Mouse (Mus musculus) CH12.LX (cell line): ENCODE data around the gene Atad1. TPM values are rescaled to one million over a fixed set of nuclear protein-coding genes. Genes with fewer than 3 reads are reported as not detected.
A peak's percentile ranks its signal among the peaks of the same experiment; 100 is the strongest.

Source experiments
- DNase-seq: peaks from one replicate; pipeline ENCODE4 v3.0.0-alpha.2; 2013; ENCODE audit errors: extremely low read depth
- H3K27ac ChIP-seq: 2 replicates; pipeline ENCODE4 v1.5.1; 2012; ENCODE audit warnings: low read depth, mild to moderate bottlenecking, control low read depth, moderate library complexity; ENCODE audit not compliant: insufficient read depth
- H3K27me3 ChIP-seq: replicated peaks from 2 replicates; pipeline ENCODE3; 2012; ENCODE audit warnings: inconsistent platforms
- H3K36me3 ChIP-seq, 2 experiments: replicated peaks in 1 of 2; 2 replicates each; pipeline versions ENCODE3 to v1.6.1; 2012; ENCODE audit warnings: inconsistent platforms in 1 of 2, low read length in 1 of 2, mild to moderate bottlenecking in 1 of 2, mixed read lengths in 1 of 2, moderate library complexity in 1 of 2; ENCODE audit not compliant: control insufficient read depth in 1 of 2, insufficient read depth in 1 of 2
- H3K4me1 ChIP-seq, 2 experiments: 2 replicates each; pipeline ENCODE4 v1.6.1; 2012; ENCODE audit warnings: inconsistent platforms in 1 of 2, moderate library complexity in 1 of 2; ENCODE audit not compliant: insufficient read depth in 2 of 2, control insufficient read depth in 1 of 2
- H3K4me2 ChIP-seq: 2 replicates; pipeline ENCODE4 v1.6.1; 2012; ENCODE audit warnings: low read depth, mild to moderate bottlenecking, control low read depth; ENCODE audit not compliant: poor library complexity, insufficient read depth, severe bottlenecking
- H3K4me3 ChIP-seq, 3 experiments: fragments of 150-350 bp in 1 of 3; sonication (generic) in 1 of 3; replicated peaks in 1 of 3; 2 replicates each; pipeline versions ENCODE3 to v1.5.1; 2011 to 2012; ENCODE audit warnings: low read depth in 2 of 3, low read length in 2 of 3, mild to moderate bottlenecking in 2 of 3, moderate library complexity in 2 of 3, control low read depth in 1 of 3, improper control_type of control experiment in 1 of 3, inconsistent platforms in 1 of 3, mixed read lengths in 1 of 3; ENCODE audit not compliant: poor library complexity in 1 of 3
- H3K79me2 ChIP-seq: replicated peaks from 2 replicates; pipeline ENCODE4 v1.6.1; 2012; ENCODE audit warnings: mild to moderate bottlenecking, moderate library complexity; ENCODE audit not compliant: control insufficient read depth, poor library complexity, insufficient read depth, severe bottlenecking; ENCODE audit errors: extremely low read depth
- H3K9ac ChIP-seq: 2 replicates; pipeline ENCODE4 v1.6.1; 2012; ENCODE audit warnings: low read depth, mild to moderate bottlenecking, control low read depth, moderate library complexity; ENCODE audit not compliant: insufficient read depth
- H3K9me3 ChIP-seq: replicated peaks from 2 replicates; pipeline ENCODE3; 2012; ENCODE audit warnings: low read length, inconsistent platforms, mixed read lengths
- BHLHE40 ChIP-seq: IDR thresholded peaks from 2 replicates; pipeline ENCODE4 v1.6.1; 2011; ENCODE audit warnings: mild to moderate bottlenecking, low read depth, low read length, improper control_type of control experiment
- CHD2 ChIP-seq: IDR thresholded peaks from 2 replicates; pipeline ENCODE4 v1.6.1; 2011; ENCODE audit warnings: low read length, improper control_type of control experiment
- CTCF ChIP-seq, 2 experiments: IDR thresholded peaks in 1 of 2; conservative IDR thresholded peaks in 1 of 2; 2 replicates each; pipeline ENCODE4 v1.5.1; 2011 to 2012; ENCODE audit warnings: low read depth in 2 of 2, low read length in 2 of 2, improper control_type of control experiment in 1 of 2, inconsistent platforms in 1 of 2, mild to moderate bottlenecking in 1 of 2, moderate library complexity in 1 of 2
- E2F4 ChIP-seq: IDR thresholded peaks from 2 replicates; pipeline ENCODE4 v1.6.1; 2011; ENCODE audit warnings: low read depth, low read length, improper control_type of control experiment; ENCODE audit not compliant: insufficient replicate concordance
- EP300 ChIP-seq: IDR thresholded peaks from 2 replicates; pipeline ENCODE4 v1.6.1; 2011; ENCODE audit warnings: low read length, improper control_type of control experiment
- IRF4 ChIP-seq: IDR thresholded peaks from 2 replicates; pipeline ENCODE4 v1.6.1; 2014; ENCODE audit warnings: low read depth, mild to moderate bottlenecking, inconsistent platforms, low read length, improper control_type of control experiment
- JUND ChIP-seq: conservative IDR thresholded peaks from 2 replicates; pipeline ENCODE4 v1.6.1; 2011; ENCODE audit warnings: low read depth, low read length, improper control_type of control experiment
- KAT2A ChIP-seq: IDR thresholded peaks from 2 replicates; pipeline ENCODE4 v1.6.1; 2012; ENCODE audit warnings: low read length, improper control_type of control experiment, inconsistent platforms; ENCODE audit not compliant: insufficient replicate concordance
- MAFK ChIP-seq: IDR thresholded peaks from 2 replicates; pipeline ENCODE4 v1.6.1; 2011; ENCODE audit warnings: low read length, improper control_type of control experiment; ENCODE audit not compliant: insufficient replicate concordance
- MAX ChIP-seq: IDR thresholded peaks from 2 replicates; pipeline ENCODE4 v1.6.1; 2011; ENCODE audit warnings: low read length, improper control_type of control experiment
- MAZ ChIP-seq: IDR thresholded peaks from 2 replicates; pipeline ENCODE4 v1.6.1; 2012; ENCODE audit warnings: low read depth, mild to moderate bottlenecking, inconsistent platforms, low read length, improper control_type of control experiment, moderate library complexity
- MEF2A ChIP-seq: IDR thresholded peaks from 2 replicates; pipeline ENCODE4 v1.6.1; 2014; ENCODE audit warnings: low read depth, mild to moderate bottlenecking, inconsistent platforms, low read length, improper control_type of control experiment, borderline replicate concordance
- MXI1 ChIP-seq: IDR thresholded peaks from 2 replicates; pipeline ENCODE4 v1.6.1; 2011; ENCODE audit warnings: mild to moderate bottlenecking, low read depth, low read length, improper control_type of control experiment
- MYC ChIP-seq: IDR thresholded peaks from 2 replicates; pipeline ENCODE4 v1.6.1; 2011; ENCODE audit warnings: low read depth, mild to moderate bottlenecking, improper control_type of control experiment, low read length
- NRF1 ChIP-seq: IDR thresholded peaks from 2 replicates; pipeline ENCODE4 v1.6.1; 2014; ENCODE audit warnings: low read depth, mild to moderate bottlenecking, inconsistent platforms, low read length, improper control_type of control experiment, moderate library complexity
- POLR2A ChIP-seq: IDR thresholded peaks from 2 replicates; pipeline ENCODE4 v1.6.1; 2011; ENCODE audit warnings: low read depth, mild to moderate bottlenecking, improper control_type of control experiment, low read length
- POLR2AphosphoS2 ChIP-seq: IDR thresholded peaks from 2 replicates; pipeline ENCODE4 v1.6.1; 2011; ENCODE audit warnings: low read depth, low read length, improper control_type of control experiment
- SIN3A ChIP-seq: IDR thresholded peaks from 2 replicates; pipeline ENCODE4 v1.6.1; 2012; ENCODE audit warnings: low read length, improper control_type of control experiment, inconsistent platforms
- SMC3 ChIP-seq: IDR thresholded peaks from 2 replicates; pipeline ENCODE4 v1.6.1; 2011; ENCODE audit warnings: low read depth, low read length, improper control_type of control experiment
- TBP ChIP-seq: conservative IDR thresholded peaks from 2 replicates; pipeline ENCODE4 v1.6.1; 2011; ENCODE audit warnings: low read depth, low read length, improper control_type of control experiment
- TCF12 ChIP-seq: IDR thresholded peaks from 2 replicates; pipeline ENCODE4 v1.6.1; 2014; ENCODE audit warnings: low read depth, mild to moderate bottlenecking, inconsistent platforms, low read length, improper control_type of control experiment
- UBTF ChIP-seq: IDR thresholded peaks from 2 replicates; pipeline ENCODE4 v1.6.1; 2012; ENCODE audit warnings: low read depth, mild to moderate bottlenecking, inconsistent platforms, low read length, improper control_type of control experiment, moderate library complexity
- USF1 ChIP-seq: IDR thresholded peaks from 2 replicates; pipeline ENCODE4 v1.6.1; 2014; ENCODE audit warnings: low read depth, mild to moderate bottlenecking, inconsistent platforms, low read length, improper control_type of control experiment
- USF2 ChIP-seq: conservative IDR thresholded peaks from 2 replicates; pipeline ENCODE4 v1.6.1; 2011; ENCODE audit warnings: low read depth, low read length, improper control_type of control experiment
- ZC3H11A ChIP-seq: IDR thresholded peaks from 2 replicates; pipeline ENCODE4 v1.6.1; 2012; ENCODE audit warnings: low read depth, mild to moderate bottlenecking, inconsistent platforms, low read length, improper control_type of control experiment
- ZKSCAN1 ChIP-seq: IDR thresholded peaks from 2 replicates; pipeline ENCODE4 v1.6.1; 2012; ENCODE audit warnings: low read depth, inconsistent platforms, low read length, improper control_type of control experiment, borderline replicate concordance
- ZNF384 ChIP-seq: IDR thresholded peaks from 2 replicates; pipeline ENCODE4 v1.6.1; 2012; ENCODE audit warnings: low read depth, low read length, improper control_type of control experiment, inconsistent platforms
- dilution Hi-C: fragments of 300-500 bp; cut with MboI; formaldehyde crosslinking; loops from 2 replicates; pipeline ENCODE4 v1.14.3; 2020; ENCODE audit warnings: low sequenced_read_pairs; ENCODE audit not compliant: extremely low pct_unique_long_range_greater_than_20kb, extremely low pct_ligation_motif_present
- in situ Hi-C: fragments of 300-500 bp; cut with MboI; formaldehyde crosslinking; loops from 3 replicates; pipeline ENCODE4 v1.14.3; 2019; ENCODE audit warnings: low sequenced_read_pairs, low pct_ligation_motif_present, low pct_unique_long_range_greater_than_20kb, mixed read lengths
- polyA plus RNA-seq: library from polyadenylated mRNA; unstranded; fragments of >175 nt; gene quantifications from 2 replicates; pipeline ENCODE4 v1.2.1, GENCODE M21; 2012; ENCODE audit warnings: low read depth; ENCODE audit not compliant: insufficient read length
- total RNA-seq, 2 experiments: library from RNA; depleted of rRNA; stranded (reverse); fragments of 300-350 nt in 1 of 2; fragments of >200 nt in 1 of 2; gene quantifications; 2 replicates each; pipeline ENCODE4 v1.2.3; 2012 to 2014

Gene Atad1
- total and polyA plus RNA-seq, 3 experiments = 78.5 to 268 (median 103) TPM

DNA sequence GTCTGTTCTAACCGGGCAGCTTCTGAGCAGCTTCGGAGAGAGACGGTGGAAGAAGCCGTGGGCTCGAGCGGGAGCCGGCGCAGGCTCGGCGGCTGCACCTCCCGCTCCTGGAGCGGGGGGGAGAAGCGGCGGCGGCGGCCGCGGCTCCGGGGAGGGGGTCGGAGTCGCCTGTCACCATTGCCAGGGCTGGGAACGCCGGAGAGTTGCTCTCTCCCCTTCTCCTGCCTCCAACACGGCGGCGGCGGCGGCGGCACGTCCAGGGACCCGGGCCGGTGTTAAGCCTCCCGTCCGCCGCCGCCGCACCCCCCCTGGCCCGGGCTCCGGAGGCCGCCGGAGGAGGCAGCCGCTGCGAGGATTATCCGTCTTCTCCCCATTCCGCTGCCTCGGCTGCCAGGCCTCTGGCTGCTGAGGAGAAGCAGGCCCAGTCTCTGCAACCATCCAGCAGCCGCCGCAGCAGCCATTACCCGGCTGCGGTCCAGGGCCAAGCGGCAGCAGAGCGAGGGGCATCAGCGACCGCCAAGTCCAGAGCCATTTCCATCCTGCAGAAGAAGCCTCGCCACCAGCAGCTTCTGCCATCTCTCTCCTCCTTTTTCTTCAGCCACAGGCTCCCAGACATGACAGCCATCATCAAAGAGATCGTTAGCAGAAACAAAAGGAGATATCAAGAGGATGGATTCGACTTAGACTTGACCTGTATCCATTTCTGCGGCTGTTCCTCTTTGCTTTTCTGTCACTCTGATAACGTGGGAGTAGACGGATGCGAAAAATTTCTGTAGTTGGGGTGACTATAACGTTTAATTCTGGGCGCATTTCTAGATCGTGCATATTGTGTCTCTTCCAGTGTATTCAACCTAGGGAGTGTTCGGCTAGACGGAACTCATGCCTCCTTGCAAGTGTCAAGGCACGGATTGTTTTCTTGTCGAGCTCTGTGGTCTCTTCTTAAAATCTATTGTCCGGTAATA lies 18.5 kb upstream of the Atad1 start:
- H3K27me3 ChIP-seq = no peaks in the 10 kb centered on the region
- H3K27ac ChIP-seq = peak overlapping the region; percentile 85
- peak overlapping the region; percentile 86 to 93 (median 92) for H3K4me3 ChIP-seq
- H3K4me1 ChIP-seq = peaks cover 0 to 21% of the 10 kb centered on the region in 2 experiments; a peak in 2 of 4 replicates
- dilution Hi-C loops = no loop called here
- in situ Hi-C loops = loop anchor here (5.0 to 25.0 kb wide), 4 partner anchors 41 to 454 kb away; no protein-coding TSS in a partner anchor
- no peaks in the 10 kb centered on the region for H3K9me3 ChIP-seq
- peaks cover under 1 to 3% of the 10 kb centered on the region in 2 experiments for H3K36me3 ChIP-seq
- peak; percentile 37 for DNase-seq
- peak overlapping the region; percentile 69; the same call in 1 of the 2 replicates for H3K4me2 ChIP-seq
- peaks cover 43% of the 10 kb centered on the region for H3K79me2 ChIP-seq
- peak overlapping the region; percentile 98 for H3K9ac ChIP-seq
- TF ChIP-seq SMC3 (no peak), NRF1 (no peak), SIN3A (0 out of 2 replicates have a peak, but pooled peaks have one; percentile 73)

DNA sequence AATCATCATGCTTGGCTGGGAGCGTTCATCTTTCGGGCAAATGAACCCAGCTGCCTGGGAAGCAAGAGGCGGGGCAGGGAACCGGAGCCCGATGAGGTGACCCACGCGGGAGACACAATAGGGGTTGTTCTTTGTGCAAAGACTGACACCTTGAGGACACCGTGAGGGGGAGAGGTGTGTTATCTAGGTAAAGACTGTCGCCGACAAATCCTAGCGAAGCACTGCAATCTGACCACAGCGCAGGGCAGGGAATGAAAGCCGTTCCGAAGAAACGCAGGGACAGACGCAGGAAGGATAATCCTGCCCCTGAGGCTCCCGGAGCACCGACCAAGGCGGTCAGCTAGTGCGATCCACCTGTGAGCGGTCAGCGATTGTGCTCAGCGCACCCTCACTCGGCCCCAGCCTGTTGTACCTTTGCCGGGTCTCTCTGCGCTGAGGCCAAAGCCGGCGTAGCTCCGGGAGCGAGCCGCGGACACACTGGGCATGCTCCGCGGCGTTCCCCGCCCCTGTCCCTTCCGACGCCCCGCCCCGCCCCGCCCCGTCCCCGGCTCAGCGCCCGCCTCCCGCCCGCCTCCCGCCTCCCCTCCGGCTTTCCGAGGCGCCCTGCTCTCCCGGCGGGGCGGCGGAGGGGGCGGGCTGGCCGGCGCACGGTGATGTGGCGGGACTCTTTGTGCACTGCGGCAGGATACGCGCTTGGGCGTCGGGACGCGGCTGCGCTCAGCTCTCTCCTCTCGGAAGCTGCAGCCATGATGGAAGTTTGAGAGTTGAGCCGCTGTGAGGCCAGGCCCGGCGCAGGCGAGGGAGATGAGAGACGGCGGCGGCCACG lies 17.5 kb upstream of the Atad1 start, which contains the start of gene Pten:
Gene Pten (plus strand): TSS at position 598 of the 826 bp plus-strand sequence.
- Histone ChIP-seq H3K9ac (peak within 1 kb of the TSS; percentile 98), H3K27me3 (no peaks in the 10 kb centered on the region), H3K4me2 (peak within 1 kb of the TSS; percentile 69), H3K4me3 (peak within 1 kb of the TSS; percentile 86 to 93 (median 92)), H3K27ac (peak within 1 kb of the TSS; percentile 85), H3K9me3 (no peaks in the 10 kb centered on the region), H3K79me2 (peaks cover 33% of the 10 kb centered on the region), H3K4me1 (peaks cover 0 to 14% of the 10 kb centered on the region in 2 experiments; a peak in 2 of 4 replicates), H3K36me3 (no peaks in the 10 kb centered on the region)
- peak; percentile 86 for DNase-seq
- in situ Hi-C loops = loop anchor here (5.0 to 25.0 kb wide), 4 partner anchors 40 to 455 kb away; no protein-coding TSS in a partner anchor
- dilution Hi-C loops = no loop called here
- TF ChIP-seq CTCF (conservative IDR thresholded peaks at IDR 0.05 in 1 of 2, IDR thresholded peaks at IDR 0.05 in 1 of 2; ENCODE audit: low read depth in 2 of 2, low read length in 2 of 2) = no peak
- TF ChIP-seq KAT2A = peak; percentile 98
- TF ChIP-seq ZKSCAN1 = peak; percentile 32; the same call in 1 of the 2 replicates
- TF ChIP-seq POLR2A = peak; percentile 89
- TF ChIP-seq JUND = no peak
- TF ChIP-seq NRF1 = peak; percentile 82
- peak; percentile 52; the same call in 1 of the 2 replicates for TF ChIP-seq USF1
- TF ChIP-seq MYC = no peak
- TF ChIP-seq MEF2A = 0 out of 2 replicates have a peak, but pooled peaks have one; percentile 57
- peak; percentile 43; the same call in 1 of the 2 replicates for TF ChIP-seq MAX
- peak; percentile 81 for TF ChIP-seq IRF4
- peak; percentile 92 for TF ChIP-seq MAZ
- TF ChIP-seq POLR2AphosphoS2 = peak; percentile 67; the same call in 1 of the 2 replicates
- TF ChIP-seq TCF12 = peak; percentile 99
- peak; percentile 80 for TF ChIP-seq SIN3A
- TF ChIP-seq TBP = peak; percentile 89
- TF ChIP-seq CHD2 = peak; percentile 72; the same call in 1 of the 2 replicates
- no peak for TF ChIP-seq EP300
- no peak for TF ChIP-seq E2F4
- TF ChIP-seq ZNF384 = no peak
- peak; percentile 62; the same call in 1 of the 2 replicates for TF ChIP-seq MXI1
- TF ChIP-seq USF2 = no peak
- TF ChIP-seq MAFK = no peak
- no peak for TF ChIP-seq ZC3H11A
- TF ChIP-seq SMC3 = peak; percentile 18; the same call in 1 of the 2 replicates
- peak; percentile 84 for TF ChIP-seq UBTF
- peak; percentile 94 for TF ChIP-seq BHLHE40
